Mouse (Mus musculus) thymus, adult 2 months (tissue): ENCODE results near the gene Tlx3.

Experiments
- CTCF ChIP-seq: fragments of 200-500 bp; IDR thresholded peaks from 2 replicates; pipeline ENCODE4 v1.5.1; 2012; ENCODE audit warnings: mild to moderate bottlenecking, control low read depth, low read length, moderate library complexity, borderline replicate concordance; ENCODE audit not compliant: control insufficient read depth, poor library complexity, insufficient read depth; ENCODE audit errors: extremely low read depth
- POLR2A ChIP-seq: fragments of 200-500 bp; IDR thresholded peaks from 2 replicates; pipeline ENCODE4 v1.6.1; 2012; ENCODE audit warnings: mild to moderate bottlenecking, low read length, control low read depth, moderate library complexity; ENCODE audit not compliant: control insufficient read depth, poor library complexity, insufficient read depth; ENCODE audit errors: extremely low read depth

GRCm38 (mm10) chr11:33220763-33221162, 17.4 kb upstream of the Tlx3 start:
- no peak for TF ChIP-seq POLR2A
- no peak for TF ChIP-seq CTCF
